Mouse (Mus musculus) kidney, adult 2 months (tissue): Measurements from ENCODE around the gene Hist1h2ap. TPM values are rescaled to one million over a fixed set of nuclear protein-coding genes. Genes with fewer than 3 reads are reported as not detected.

Experiments
- DNase-seq: peaks from one replicate; pipeline ENCODE4 v3.0.0; 2021
- H3K27ac ChIP-seq: fragments of 200-500 bp; 2 replicates; pipeline ENCODE4 v1.5.1; 2012; ENCODE audit warnings: low read depth, low read length, control low read depth, inconsistent platforms; ENCODE audit not compliant: insufficient read depth
- H3K27me3 ChIP-seq: fragments of 200-500 bp; replicated peaks from 2 replicates; pipeline ENCODE4 v1.6.1; 2012; ENCODE audit warnings: mild to moderate bottlenecking, moderate library complexity, low read length, inconsistent platforms; ENCODE audit not compliant: control insufficient read depth, insufficient read depth
- H3K36me3 ChIP-seq: fragments of 200-500 bp; 2 replicates; pipeline ENCODE4 v1.6.1; 2012; ENCODE audit warnings: mild to moderate bottlenecking, moderate library complexity, low read length, inconsistent platforms; ENCODE audit not compliant: control insufficient read depth, insufficient read depth
- H3K4me1 ChIP-seq: fragments of 200-500 bp; 2 replicates; pipeline ENCODE4 v1.6.1; 2011; ENCODE audit warnings: low read length; ENCODE audit not compliant: control insufficient read depth, insufficient read depth
- H3K4me3 ChIP-seq: fragments of 200-500 bp; 2 replicates; pipeline ENCODE4 v1.5.1; 2011; ENCODE audit warnings: mild to moderate bottlenecking, low read depth, low read length, control low read depth; ENCODE audit not compliant: insufficient read depth
- CTCF ChIP-seq: fragments of 200-500 bp; conservative IDR thresholded peaks from 2 replicates; pipeline ENCODE4 v1.5.1; 2011; ENCODE audit warnings: low read depth, mild to moderate bottlenecking, control low read depth, low read length, moderate library complexity, mixed read lengths; ENCODE audit not compliant: insufficient read depth, insufficient read length
- POLR2A ChIP-seq: fragments of 200-500 bp; IDR thresholded peaks from one replicate; pipeline ENCODE4 v1.6.1; 2011; ENCODE audit warnings: low read depth, low read length, control low read depth
- WGBS: fragments of 180-500 bp; shearing (Covaris S2); methylation state at CpG from one replicate; pipeline ENCODE4 v1.1.7; 2018; 5-methylcytosine and 5-hydroxymethylcytosine counted together
- polyA plus RNA-seq: library from polyadenylated mRNA; depleted of rRNA; stranded (reverse); fragments of >200 nt; gene quantifications from 2 replicates; pipeline ENCODE4 v1.2.3, GENCODE M21; 2012; rRNA removed

Gene Hist1h2ap
- polyA plus RNA-seq, 1 experiment, result 8.6 TPM

DNA sequence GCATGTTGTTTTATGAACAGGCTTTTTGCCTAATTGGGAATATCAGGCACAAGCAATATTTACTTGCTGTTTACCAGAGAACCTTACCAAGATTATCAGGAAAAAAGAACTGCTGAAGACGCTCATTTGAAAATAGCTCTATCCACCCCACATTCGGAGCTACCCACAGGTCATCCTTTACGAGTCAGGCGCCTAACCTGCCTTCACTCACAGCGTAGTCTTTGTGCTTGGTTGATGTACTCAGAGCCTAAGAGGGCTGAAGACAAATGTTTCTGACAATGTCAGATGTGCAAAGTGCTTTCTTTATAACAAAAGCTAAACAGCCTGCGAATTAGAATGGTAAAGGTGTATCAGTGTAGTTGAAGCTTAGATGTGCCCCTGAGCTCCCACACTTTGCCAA lies 49.0 kb downstream of the Hist1h2ap start:
- Histone ChIP-seq H3K27ac (no peak overlapping the region), H3K4me1 (no peaks in the 10 kb centered on the region; the same call in 1 of the 2 replicates), H3K4me3 (no peak overlapping the region), H3K36me3 (no peaks in the 10 kb centered on the region), H3K27me3 (no peaks in the 10 kb centered on the region; the same call in none of the 2 replicates)
- WGBS, result 58% methylated on average over 6 of the region's 6 CpGs
- no peak for DNase-seq
- TF ChIP-seq POLR2A (no peak), CTCF (no peak)

DNA sequence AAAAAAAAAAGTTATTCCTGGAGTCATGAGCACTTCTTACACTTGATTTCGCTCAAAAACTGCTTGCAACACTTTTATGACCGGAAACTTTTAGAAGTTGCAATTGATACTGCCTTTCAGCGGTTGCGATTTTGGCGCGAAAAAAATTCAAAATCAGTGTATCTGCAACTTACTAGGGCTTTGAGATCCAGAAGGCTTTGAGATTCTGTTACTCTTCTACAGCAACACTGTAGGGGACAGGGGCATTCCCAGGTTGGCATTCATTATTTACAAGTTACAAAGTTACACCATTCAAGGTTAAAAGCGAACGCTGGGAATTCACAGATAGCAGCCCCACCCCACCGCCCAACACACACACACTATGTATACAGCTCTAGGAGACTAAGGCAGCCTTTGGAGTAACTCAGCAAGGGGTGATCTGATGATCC lies 49.6 kb downstream of the Hist1h2ap start:
- DNase-seq, result no peak
- Histone ChIP-seq H3K4me1 (no peaks in the 10 kb centered on the region; the same call in 1 of the 2 replicates), H3K27me3 (no peaks in the 10 kb centered on the region; the same call in none of the 2 replicates), H3K27ac (no peak overlapping the region), H3K4me3 (no peak overlapping the region), H3K36me3 (no peaks in the 10 kb centered on the region)
- 6% methylated on average over 9 of the region's 9 CpGs for WGBS
- TF ChIP-seq CTCF (no peak), POLR2A (no peak)

GRCm38 (mm10) chr13:21783255-21783617 lies 50.1 kb downstream of the Hist1h2ap start, which contains the start of gene Hist1h3i:
Hist1h3i (minus strand) TSS chr13:21783370.
- DNase-seq, result peak; percentile 76
- TF ChIP-seq CTCF (no peak), POLR2A (no peak)
- H3K36me3 ChIP-seq, result no peaks in the 10 kb centered on the region
- no peaks in the 10 kb centered on the region; the same call in 1 of the 2 replicates for H3K4me1 ChIP-seq
- H3K4me3 ChIP-seq, result peak within 1 kb of the TSS; percentile 42; the same call in 1 of the 2 replicates
- whole genome bisulfite sequencing, result under 1% methylated on average over 15 of the region's 20 CpGs
- no peak within 1 kb of the TSS for H3K27ac ChIP-seq
- H3K27me3 ChIP-seq, result no peaks in the 10 kb centered on the region; the same call in none of the 2 replicates

Other genes with a start within 250 kb of the Hist1h2ap start
- gene Olfr1362, start 219.5 kb downstream of the Hist1h2ap start, polyA plus RNA-seq, result not detected in 2 replicates
- not detected in 2 replicates for gene Olfr11, start 191.0 kb downstream of the Hist1h2ap start, polyA plus RNA-seq
- not detected in 2 replicates for gene Olfr1361, start 170.1 kb downstream of the Hist1h2ap start, polyA plus RNA-seq
- gene Olfr1360, start 156.1 kb downstream of the Hist1h2ap start, polyA plus RNA-seq, result not detected in 2 replicates
- not detected in 2 replicates for gene Olfr1359, start 135.4 kb downstream of the Hist1h2ap start, polyA plus RNA-seq
- gene Hist1h2bl, start 117.4 kb downstream of the Hist1h2ap start, polyA plus RNA-seq, result 1.0 TPM in 1 of 2 replicates, not detected in the other
- 0.49 and 1.2 TPM in 2 replicates for gene Hist1h2ai, start 117.1 kb downstream of the Hist1h2ap start, polyA plus RNA-seq
- 1.1 and 2.2 TPM in 2 replicates for gene Hist1h3h, start 115.8 kb downstream of the Hist1h2ap start, polyA plus RNA-seq
- gene Hist1h2bm, start 111.5 kb downstream of the Hist1h2ap start, polyA plus RNA-seq, result 0.24 and 0.38 TPM in 2 replicates
- 0.75 and 1.1 TPM in 2 replicates for gene Hist1h4j, start 98.4 kb downstream of the Hist1h2ap start, polyA plus RNA-seq
- gene Hist1h4k, start 83.0 kb downstream of the Hist1h2ap start, polyA plus RNA-seq, result 2.6 and 6.8 TPM in 2 replicates
- gene Hist1h2ak, start 79.7 kb downstream of the Hist1h2ap start, polyA plus RNA-seq, result 0.72 and 0.77 TPM in 2 replicates
- not detected in 2 replicates for gene Hist1h2bn, start 79.4 kb downstream of the Hist1h2ap start, polyA plus RNA-seq
- gene Hist1h1b, start 52.9 kb downstream of the Hist1h2ap start, polyA plus RNA-seq, result 0.14 TPM in 1 of 2 replicates, not detected in the other
- 1.1 and 3.3 TPM in 2 replicates for gene Hist1h3i, start 50.1 kb downstream of the Hist1h2ap start, polyA plus RNA-seq
- gene Hist1h2an, start 46.3 kb downstream of the Hist1h2ap start, polyA plus RNA-seq, result 0.33 TPM in 1 of 2 replicates, not detected in the other
- gene Hist1h2bp, start 46.0 kb downstream of the Hist1h2ap start, polyA plus RNA-seq, result 0.43 TPM in 1 of 2 replicates, not detected in the other
- 1.4 and 2.7 TPM in 2 replicates for gene Hist1h2bq, start 23.3 kb downstream of the Hist1h2ap start, polyA plus RNA-seq
- not detected in 2 replicates for gene Hist1h2ao, start 23.0 kb downstream of the Hist1h2ap start, polyA plus RNA-seq
- gene Hist1h4m, start 21.8 kb downstream of the Hist1h2ap start, polyA plus RNA-seq, result not detected in 2 replicates
- gene Hist1h4n, start 1.3 kb downstream of the Hist1h2ap start, polyA plus RNA-seq, result 3.6 and 5.2 TPM in 2 replicates
- 1.3 and 2.1 TPM in 2 replicates for gene Hist1h2br, start 236 bp upstream of the Hist1h2ap start, polyA plus RNA-seq
- 0.39 and 0.44 TPM in 2 replicates for gene Zfp184, start 111.6 kb upstream of the Hist1h2ap start, polyA plus RNA-seq
- 0.04 and 0.06 TPM in 2 replicates for gene Pom121l2, start 147.7 kb upstream of the Hist1h2ap start, polyA plus RNA-seq
- 0.22 TPM in 1 of 2 replicates, not detected in the other for gene Prss16, start 176.2 kb upstream of the Hist1h2ap start, polyA plus RNA-seq
- 0.95 and 3.4 TPM in 2 replicates for gene Hist1h2ah, start 202.1 kb upstream of the Hist1h2ap start, polyA plus RNA-seq
- gene Hist1h2bk, start 202.4 kb upstream of the Hist1h2ap start, polyA plus RNA-seq, result 4.2 and 6.0 TPM in 2 replicates
- 10.5 and 12.5 TPM in 2 replicates for gene Hist1h4i, start 207.9 kb upstream of the Hist1h2ap start, polyA plus RNA-seq
- gene Hist1h2ag, start 209.4 kb upstream of the Hist1h2ap start, polyA plus RNA-seq, result 0.76 TPM in 1 of 2 replicates, not detected in the other
- gene Hist1h2bj, start 209.7 kb upstream of the Hist1h2ap start, polyA plus RNA-seq, result 0.92 and 1.0 TPM in 2 replicates